Mouse (Mus musculus) left cerebral cortex, adult 2 months (tissue): ENCODE data around the gene Frmd8. TPM values are rescaled to one million over a fixed set of nuclear protein-coding genes. Genes with fewer than 3 reads are reported as not detected.

Source experiments
- DNase-seq, 2 experiments: peaks; one replicate each; pipeline ENCODE4 v3.0.0; 2021 to 2022; ENCODE audit warnings: low spot score in 2 of 2, mixed read lengths in 1 of 2; ENCODE audit errors: extremely low spot score in 1 of 2
- H3K27ac ChIP-seq: fragments of 200-600 bp; 2 replicates; pipeline ENCODE4 v1.8.1; 2022
- H3K4me3 ChIP-seq: fragments of 200-600 bp; 2 replicates; pipeline ENCODE4 v1.8.1; 2022
- CTCF ChIP-seq: fragments of 200-600 bp; IDR thresholded peaks from 2 replicates; pipeline ENCODE4 v1.8.1; 2022; ENCODE audit warnings: antibody characterized with exemption, mild to moderate bottlenecking, moderate library complexity
- intact Hi-C: fragments of 180-260 bp; cut with DNase I; formaldehyde crosslinking; loops from one replicate; pipeline ENCODE4 v1.15.1; 2025
- total RNA-seq, 2 experiments: library from RNA; stranded (reverse); gene quantifications; 2 replicates each; pipeline ENCODE4 v1.2.3; 2021

Gene Frmd8
- total RNA-seq, 2 experiments from 2014 or later = 10.1 to 13.4 TPM

DNA sequence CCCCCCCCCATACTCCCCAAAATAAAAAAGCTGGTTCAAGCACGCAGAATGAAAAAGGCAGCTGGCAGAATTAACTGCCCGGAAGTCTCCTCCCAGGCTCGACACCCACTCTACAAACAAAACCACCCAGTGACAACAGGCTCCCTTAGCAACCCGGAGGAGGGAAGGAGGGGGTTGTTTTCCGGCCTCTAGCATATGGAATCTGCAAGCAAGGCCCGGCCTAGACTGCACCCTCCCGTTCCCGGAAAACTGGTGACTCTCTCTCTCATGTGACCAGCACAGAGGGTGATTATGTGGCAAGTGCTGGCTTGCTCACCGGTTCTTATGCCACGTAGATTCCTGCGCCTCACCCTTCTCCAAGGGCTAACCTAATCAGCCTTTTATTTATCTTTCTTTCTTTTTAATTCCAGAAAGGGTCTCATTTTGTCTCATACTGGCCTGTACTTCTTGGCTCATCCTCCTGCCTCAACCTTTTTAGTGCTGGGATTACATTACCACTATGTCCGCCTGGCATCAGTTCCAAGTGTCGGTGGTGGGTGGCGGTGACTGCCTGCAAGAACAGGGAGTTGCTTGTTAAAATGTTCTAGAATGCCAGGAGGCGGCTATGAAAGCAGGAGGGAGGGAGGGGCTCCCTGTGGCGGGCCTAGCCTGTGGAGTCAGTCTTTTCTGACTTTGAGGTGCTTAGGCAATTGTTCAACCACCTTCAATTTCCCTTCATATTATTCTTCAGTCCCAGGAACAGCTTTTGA, 28.3 kb downstream of the Frmd8 start:
- TF ChIP-seq CTCF = no peak; the same call in 1 of the 2 replicates
- Histone ChIP-seq H3K4me3 (peak overlapping the region; percentile 36), H3K27ac (peak overlapping the region; percentile 99)
- intact Hi-C loops = loop anchor here (1.0 kb wide), 2 partner anchors 24 to 43 kb away; no protein-coding TSS in a partner anchor
- DNase-seq = peak; percentile 82 to 87

GRCm38 (mm10) chr19:5846154-5846553, 28.9 kb downstream of the Frmd8 start:
- H3K27ac ChIP-seq = peak overlapping the region; percentile 99
- DNase-seq = no peak
- intact Hi-C loops = loop anchor here (1.0 kb wide), 2 partner anchors 24 to 43 kb away; no protein-coding TSS in a partner anchor
- TF ChIP-seq CTCF = peak; percentile 7
- peak overlapping the region; percentile 41 for H3K4me3 ChIP-seq

- peak; percentile 88 to 89 for DNase-seq
- peak; percentile 15 for TF ChIP-seq CTCF
- Histone ChIP-seq H3K4me3 (peak overlapping the region; percentile 41), H3K27ac (peak overlapping the region; percentile 99)
- intact Hi-C loops = loop anchor here (1.0 kb wide), 2 partner anchors 23 to 42 kb away; no protein-coding TSS in a partner anchor
Measured at GRCm38 (mm10) chr19:5845319-5846135, 29.5 kb downstream of the Frmd8 start.

GRCm38 (mm10) chr19:5844831-5845318, 30.2 kb downstream of the Frmd8 start:
- DNase-seq = no peak
- H3K4me3 ChIP-seq = peak overlapping the region; percentile 39
- no peak for TF ChIP-seq CTCF
- intact Hi-C loops = no loop called here
- H3K27ac ChIP-seq = peak overlapping the region; percentile 99

- no peak for TF ChIP-seq CTCF
- Histone ChIP-seq H3K4me3 (peak overlapping the region; percentile 39), H3K27ac (peak overlapping the region; percentile 99)
- intact Hi-C loops = no loop called here
- no peak for DNase-seq
Measured at GRCm38 (mm10) chr19:5843781-5844691, 31.0 kb downstream of the Frmd8 start.

DNA sequence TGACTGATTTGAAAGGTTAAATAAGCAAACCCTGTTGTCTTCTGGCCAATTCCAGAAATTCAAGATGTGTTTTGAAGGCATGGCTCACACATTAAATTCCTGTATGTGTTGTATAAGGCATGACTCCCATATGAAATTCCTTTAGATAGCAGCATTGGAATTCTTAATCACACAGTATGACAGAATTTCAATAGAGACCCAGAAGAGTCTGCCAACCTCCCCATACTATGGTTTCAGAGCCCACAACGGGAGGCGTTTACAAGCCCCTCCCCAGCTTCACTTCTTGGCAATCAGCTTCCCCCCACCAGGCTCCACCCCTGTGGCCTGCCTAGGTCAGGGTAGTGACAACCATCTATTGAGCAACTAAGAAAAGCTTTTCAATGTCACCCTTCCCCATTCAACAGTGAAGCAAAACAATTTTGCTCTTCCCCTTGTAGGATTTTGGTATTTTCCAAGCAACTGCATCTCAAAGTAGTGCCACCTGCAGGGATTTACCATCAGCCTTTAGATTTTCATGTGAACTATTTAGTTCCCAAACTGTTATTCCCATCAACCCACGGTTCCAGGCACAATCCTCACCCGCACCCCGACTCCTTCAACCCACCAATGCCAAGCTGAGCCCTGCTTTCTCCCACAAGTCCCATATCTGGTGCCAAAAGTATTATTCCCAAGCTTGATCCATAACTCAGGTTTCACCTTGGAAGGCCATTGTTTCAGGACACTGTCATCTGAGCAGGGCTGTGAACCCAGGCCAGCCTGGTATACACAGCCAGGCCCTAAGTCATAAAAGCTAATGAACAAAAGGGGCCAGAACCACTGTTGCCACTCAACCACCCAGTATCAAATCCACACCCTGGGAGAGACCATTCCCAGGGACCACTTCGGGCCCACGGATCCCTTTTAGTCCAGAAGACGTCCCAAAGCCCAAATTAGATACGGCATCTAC, 32.0 kb downstream of the Frmd8 start:
- peak overlapping the region; percentile 39 for H3K4me3 ChIP-seq
- no peak; the same call in 1 of the 2 replicates for TF ChIP-seq CTCF
- intact Hi-C loops = no loop called here
- H3K27ac ChIP-seq = peak overlapping the region; percentile 99
- DNase-seq = no peak

- no peak for TF ChIP-seq CTCF
- intact Hi-C loops = no loop called here
- DNase-seq = no peak
- H3K27ac ChIP-seq = peak overlapping the region; percentile 99
- peak overlapping the region; percentile 39 for H3K4me3 ChIP-seq
Measured at GRCm38 (mm10) chr19:5841999-5842784, 32.9 kb downstream of the Frmd8 start.

GRCm38 (mm10) chr19:5841389-5841946, 33.6 kb downstream of the Frmd8 start:
- TF ChIP-seq CTCF = no peak
- H3K4me3 ChIP-seq = peak overlapping the region; percentile 39
- DNase-seq = no peak
- intact Hi-C loops = no loop called here
- peak overlapping the region; percentile 74 for H3K27ac ChIP-seq

DNA sequence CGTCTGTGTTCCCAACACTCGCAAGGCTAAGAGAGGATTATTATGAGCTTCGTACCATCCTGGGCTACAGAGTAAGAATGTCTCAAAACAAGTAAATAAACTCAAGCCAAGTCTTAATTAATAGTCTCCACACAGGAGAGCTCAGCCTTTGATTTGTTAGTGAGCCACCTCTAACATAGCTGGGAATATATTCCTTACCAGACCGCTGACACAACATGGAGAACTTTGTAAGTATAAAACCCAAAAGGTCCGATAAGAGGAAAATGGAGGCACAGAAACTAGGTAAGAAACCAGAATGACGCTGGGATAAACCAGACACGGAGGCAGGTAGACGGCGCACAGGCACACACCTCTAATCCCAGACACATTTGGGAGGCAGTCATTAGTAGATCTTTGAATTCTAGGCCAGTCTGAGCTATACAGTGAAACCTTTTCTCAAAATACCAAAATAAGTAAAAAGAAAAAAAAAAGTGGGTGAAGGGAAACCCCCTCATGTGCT, 34.1 kb downstream of the Frmd8 start:
- H3K27ac ChIP-seq = peak overlapping the region; percentile 74; the same call in 1 of the 2 replicates
- intact Hi-C loops = no loop called here
- 0 out of 2 replicates have a peak overlapping the region, but pooled peaks have one; percentile 39 for H3K4me3 ChIP-seq
- TF ChIP-seq CTCF = no peak
- DNase-seq = no peak
